Mouse (Mus musculus): Measurements from ENCODE around the gene Serpina12. TPM values are rescaled to one million over a fixed set of nuclear protein-coding genes. Genes with fewer than 3 reads are reported as not detected.

The Serpina12 gene
- polyA plus RNA-seq, 1 experiment from 2014 or later = not detected

DNA sequence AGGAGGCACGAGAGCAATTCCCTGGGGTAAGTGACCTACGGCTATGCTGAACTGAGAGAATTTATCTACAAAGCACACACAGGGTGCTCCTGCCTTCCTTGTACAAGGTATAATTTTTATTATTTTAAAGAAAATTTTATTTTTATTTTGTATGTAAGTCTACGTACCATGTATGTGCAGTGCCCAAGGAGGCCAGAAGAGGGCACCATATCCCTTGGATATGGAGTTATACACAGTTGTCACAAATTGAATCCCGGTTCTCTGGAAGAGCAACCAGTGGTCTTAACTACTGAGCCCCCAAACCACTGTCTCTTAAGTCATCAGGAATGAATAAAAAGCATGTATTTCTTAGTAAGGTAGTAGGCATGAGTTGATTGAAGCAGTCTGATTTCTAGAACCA is 59.3 kb downstream of the Serpina12 start:
- WGBS = 72% methylated on average over 4 of the region's 4 CpGs
- DNase-seq (ENCODE audit: low spot score) = no peak
- H3K36me3 ChIP-seq (ENCODE audit: control insufficient read depth, insufficient read depth, low read length) = no peaks in the 10 kb centered on the region

DNA sequence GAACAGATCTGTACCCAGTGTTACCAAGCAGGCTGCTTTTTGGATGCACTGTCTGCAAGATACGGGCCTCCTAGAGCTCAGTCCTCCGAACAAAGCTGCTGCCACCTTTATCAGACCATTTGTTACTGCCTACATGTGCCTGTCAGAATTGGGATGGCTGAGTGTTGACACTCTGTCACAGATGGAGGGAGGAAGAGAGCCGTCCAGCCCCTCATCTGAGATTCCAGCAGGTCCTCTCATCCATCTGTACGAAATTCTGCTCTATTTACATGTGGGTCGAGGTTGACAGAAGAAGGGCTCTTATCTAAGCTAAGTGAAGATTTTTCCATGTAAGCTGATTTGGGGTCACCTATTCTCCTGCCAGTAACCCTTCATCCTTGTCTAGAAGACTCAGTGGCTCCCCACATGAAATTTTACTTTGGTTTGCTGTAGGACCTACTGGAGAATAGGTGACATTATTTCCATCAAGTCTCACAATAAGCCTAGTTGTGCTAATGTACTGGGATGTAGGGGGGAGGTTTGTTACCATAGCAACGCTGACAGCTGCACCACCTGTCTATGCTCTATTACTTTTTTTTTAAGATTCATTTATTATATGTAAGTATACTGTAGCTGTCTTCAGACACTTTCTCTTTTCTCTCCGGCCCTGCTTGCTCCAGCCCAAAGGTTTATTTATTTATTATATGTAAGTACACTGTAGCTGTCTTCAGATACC is 62.4 kb downstream of the Serpina12 start:
- H3K27me3 ChIP-seq (ENCODE audit: control insufficient read depth, insufficient read depth, low read length) = no peaks in the 10 kb centered on the region
- DNase-seq (ENCODE audit: low spot score) = no peak
- H3K27ac ChIP-seq (ENCODE audit: low read depth, low read length) = no peak overlapping the region
- no peaks in the 10 kb centered on the region for H3K9me3 ChIP-seq (ENCODE audit: control insufficient read depth, low read length)
- 74% methylated on average over 7 of the region's 7 CpGs for WGBS
- H3K36me3 ChIP-seq (ENCODE audit: control insufficient read depth, insufficient read depth, low read length) = no peaks in the 10 kb centered on the region
- H3K9ac ChIP-seq (ENCODE audit: low read length) = no peak overlapping the region
- no peak for ATAC-seq (ENCODE audit: insufficient read depth, low FRiP score, low TSS enrichment)
- no peak overlapping the region for H3K4me3 ChIP-seq (ENCODE audit: low read depth, low read length)
- H3K4me1 ChIP-seq (ENCODE audit: control insufficient read depth, insufficient read depth, low read length) = no peaks in the 10 kb centered on the region
- H3K4me2 ChIP-seq (ENCODE audit: low read depth) = no peak overlapping the region

More for the DNA sequence above, 59.3 kb downstream of the Serpina12 start:
- H3K27me3 ChIP-seq (ENCODE audit: control insufficient read depth, insufficient read depth, low read length) = no peaks in the 10 kb centered on the region
- H3K4me3 ChIP-seq (ENCODE audit: low read depth, low read length) = no peak overlapping the region
- no peak overlapping the region for H3K4me2 ChIP-seq (ENCODE audit: low read depth)
- H3K27ac ChIP-seq (ENCODE audit: low read depth, low read length) = no peak overlapping the region
- no peak overlapping the region for H3K9ac ChIP-seq (ENCODE audit: low read length)
- no peak for ATAC-seq (ENCODE audit: insufficient read depth, low FRiP score, low TSS enrichment)
- H3K4me1 ChIP-seq (ENCODE audit: control insufficient read depth, insufficient read depth, low read length) = no peaks in the 10 kb centered on the region
- H3K9me3 ChIP-seq (ENCODE audit: control insufficient read depth, low read length) = no peaks in the 10 kb centered on the region

Other genes starting within 250 kb of the Serpina12 start
- 0.38 TPM in 1 of 2 replicates, not detected in the other for gene Serpina1b, start 214.1 kb downstream of the Serpina12 start, polyA plus RNA-seq (2014; fragmentation: Nextera tagmentation; extraction: Ambion mirVana)
- gene Serpina1a, start 180.9 kb downstream of the Serpina12 start, polyA plus RNA-seq (2014; fragmentation: Nextera tagmentation; extraction: Ambion mirVana) = not detected in 2 replicates
- gene Serpina1c, start 139.6 kb downstream of the Serpina12 start, polyA plus RNA-seq (2014; fragmentation: Nextera tagmentation; extraction: Ambion mirVana) = not detected in 2 replicates
- gene Serpina1e, start 85.5 kb downstream of the Serpina12 start, polyA plus RNA-seq (2014; fragmentation: Nextera tagmentation; extraction: Ambion mirVana) = not detected in 2 replicates
- gene Serpina11, start 54.5 kb downstream of the Serpina12 start, polyA plus RNA-seq (2014; fragmentation: Nextera tagmentation; extraction: Ambion mirVana) = not detected in 2 replicates
- not detected in 2 replicates for gene Serpina9, start 30.7 kb downstream of the Serpina12 start, polyA plus RNA-seq (2014; fragmentation: Nextera tagmentation; extraction: Ambion mirVana)
- not detected in 2 replicates for gene Serpina5, start 56.7 kb upstream of the Serpina12 start, polyA plus RNA-seq (2014; fragmentation: Nextera tagmentation; extraction: Ambion mirVana)
- gene Serpina3a, start 68.3 kb upstream of the Serpina12 start, polyA plus RNA-seq (2014; fragmentation: Nextera tagmentation; extraction: Ambion mirVana) = not detected in 2 replicates
- gene Serpina3b, start 83.6 kb upstream of the Serpina12 start, polyA plus RNA-seq (2014; fragmentation: Nextera tagmentation; extraction: Ambion mirVana) = not detected in 2 replicates
- gene Serpina3c, start 109.4 kb upstream of the Serpina12 start, polyA plus RNA-seq (2014; fragmentation: Nextera tagmentation; extraction: Ambion mirVana) = not detected in 2 replicates
- not detected in 2 replicates for gene Serpina3f, start 170.1 kb upstream of the Serpina12 start, polyA plus RNA-seq (2014; fragmentation: Nextera tagmentation; extraction: Ambion mirVana)
- gene Serpina3g, start 191.8 kb upstream of the Serpina12 start, polyA plus RNA-seq (2014; fragmentation: Nextera tagmentation; extraction: Ambion mirVana) = 0.33 and 1.3 TPM in 2 replicates
- gene Serpina3i, start 218.7 kb upstream of the Serpina12 start, polyA plus RNA-seq (2014; fragmentation: Nextera tagmentation; extraction: Ambion mirVana) = 0.13 TPM in 1 of 2 replicates, not detected in the other

Data from neural tube, embryonic 11.5 days (tissue).